Mouse (Mus musculus): ENCODE results near the gene Mpv17l2. TPM values are rescaled to one million over a fixed set of nuclear protein-coding genes. Genes with fewer than 3 reads are reported as not detected.
A peak's percentile ranks its signal among the peaks of the same experiment; 100 is the strongest.

Mpv17l2 gene
- total RNA-seq, 2 experiments from 2014 or later = 35.8 to 37.1 TPM

DNA sequence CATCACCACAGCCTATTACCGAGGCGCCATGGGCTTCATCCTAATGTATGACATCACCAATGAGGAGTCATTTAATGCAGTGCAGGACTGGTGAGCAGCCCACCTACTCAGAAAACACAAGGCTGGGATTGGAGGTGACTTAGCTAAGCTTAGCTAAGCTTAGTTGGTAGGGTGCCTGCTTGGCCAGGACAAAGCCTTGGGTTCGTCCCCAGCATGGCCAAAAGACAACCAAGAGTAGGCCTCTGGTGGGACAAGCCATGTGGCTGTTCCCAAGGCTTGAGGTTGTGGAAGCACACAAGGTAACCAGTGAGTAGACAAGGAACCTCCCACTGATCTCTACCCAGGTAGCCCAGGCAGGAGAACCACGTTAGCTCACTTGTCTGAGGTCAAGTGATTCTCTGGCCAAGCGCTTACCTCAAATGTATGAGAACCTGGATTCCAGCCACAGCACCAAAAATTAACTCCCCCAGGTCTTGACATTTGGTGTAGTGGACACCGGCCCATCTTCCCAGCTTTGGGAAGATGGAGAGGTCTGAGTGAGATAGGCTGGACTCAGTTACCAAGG lies 4.2 kb downstream of the Mpv17l2 start:
- intact Hi-C loops (cut with DNase I) = no loop called here
- DNase-seq (ENCODE audit: extremely low spot score in 1 of 2, low spot score in 2 of 2) = peak; percentile 3 to 22

DNA sequence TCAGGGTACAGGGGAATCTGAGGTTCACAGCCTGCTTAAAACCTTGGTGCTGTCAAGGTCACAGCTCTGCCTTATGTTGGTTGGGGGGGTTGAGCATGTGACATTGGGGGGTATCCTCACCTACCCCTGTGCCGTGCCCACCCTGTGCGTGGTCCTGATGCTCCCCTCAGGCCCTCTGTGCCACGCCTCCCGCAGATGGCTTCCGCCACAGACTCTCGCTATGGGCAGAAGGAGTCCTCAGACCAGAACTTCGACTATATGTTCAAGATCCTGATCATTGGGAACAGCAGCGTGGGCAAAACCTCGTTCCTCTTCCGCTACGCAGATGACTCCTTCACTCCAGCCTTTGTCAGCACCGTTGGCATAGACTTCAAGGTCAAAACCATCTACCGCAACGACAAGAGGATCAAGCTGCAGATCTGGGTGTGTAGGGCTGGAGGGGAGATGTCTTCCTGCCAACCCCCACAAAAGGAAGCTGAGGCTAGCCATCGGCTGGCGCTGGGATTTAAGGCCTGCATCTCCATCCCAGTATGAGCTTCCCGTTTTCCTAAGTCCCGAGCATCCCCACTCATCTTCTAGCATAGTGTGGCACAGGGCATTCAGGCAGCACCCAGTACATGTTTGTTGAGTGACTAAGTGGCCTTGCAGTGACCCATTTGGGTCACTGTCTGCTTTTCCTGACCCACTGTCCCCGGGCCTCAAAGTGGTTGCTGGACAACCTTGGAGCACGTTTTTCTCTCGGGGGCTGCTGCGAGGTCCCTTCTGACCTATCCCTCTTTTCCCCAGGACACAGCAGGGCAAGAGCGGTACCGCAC lies 4.9 kb downstream of the Mpv17l2 start:
- peak; percentile 4 to 47 for DNase-seq (ENCODE audit: extremely low spot score in 1 of 2, low spot score in 2 of 2)
- intact Hi-C loops (cut with DNase I) = no loop called here

DNA sequence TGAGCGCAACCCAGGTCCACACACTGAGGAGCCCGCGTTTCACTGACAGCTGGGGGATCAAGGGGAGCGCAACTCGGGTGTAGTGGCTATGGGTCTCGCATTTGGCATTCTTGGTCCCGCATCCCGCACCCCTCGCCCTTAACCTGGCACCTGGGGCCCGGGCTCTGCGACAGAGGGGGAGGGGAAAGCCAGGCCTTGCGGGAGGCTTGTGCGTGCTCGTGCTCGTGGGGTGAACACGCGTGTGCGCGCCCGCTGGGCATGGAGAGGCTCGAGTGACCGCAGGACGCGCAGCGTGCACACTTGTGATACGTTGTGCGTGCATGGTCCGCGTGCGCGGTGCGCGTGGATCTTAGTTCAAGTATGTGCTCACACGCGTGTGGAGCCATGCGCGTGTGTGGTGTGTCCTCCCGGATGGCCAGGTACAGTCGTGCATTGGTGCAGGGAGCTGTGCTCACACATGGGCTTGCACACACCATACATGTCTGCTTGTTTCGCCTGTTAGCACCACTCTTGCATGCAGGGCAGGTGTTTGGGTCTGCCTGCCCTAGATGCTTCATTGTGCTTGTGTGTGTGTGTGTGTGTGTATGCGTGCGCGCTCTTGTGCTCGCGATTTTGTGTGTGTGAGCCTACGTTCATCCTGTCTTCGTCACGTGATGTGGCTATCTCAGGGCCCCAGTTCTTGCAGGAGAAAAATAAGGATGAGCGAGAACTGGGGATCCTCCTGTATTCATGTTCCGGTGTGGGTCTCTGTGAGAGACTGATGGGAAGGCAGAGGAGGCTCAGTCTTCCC lies 5.7 kb downstream of the Mpv17l2 start:
- peak; percentile 79 to 90 for DNase-seq (ENCODE audit: extremely low spot score in 1 of 2, low spot score in 2 of 2)
- intact Hi-C loops (cut with DNase I) = no loop called here

GRCm38 (mm10) chr8:70754043-70754870 lies 6.5 kb downstream of the Mpv17l2 start, which contains the start of gene Rab3a:
Gene Rab3a (plus strand): TSS chr8:70754679.
- peak; percentile 98 for DNase-seq (ENCODE audit: extremely low spot score in 1 of 2, low spot score in 2 of 2)

GRCm38 (mm10) chr8:70753151-70753550 lies 7.6 kb downstream of the Mpv17l2 start:
- peak in 1 of 2 experiments; percentile 94 for DNase-seq (ENCODE audit: extremely low spot score in 1 of 2, low spot score in 2 of 2)
- intact Hi-C loops (cut with DNase I) = loop anchor here (2.0 kb wide), 1 partner anchor 32 kb away; no protein-coding TSS in a partner anchor

More at GRCm38 (mm10) chr8:70754043-70754870, 6.5 kb downstream of the Mpv17l2 start, which contains the start of gene Rab3a:
- intact Hi-C loops (cut with DNase I) = no loop called here

DNA sequence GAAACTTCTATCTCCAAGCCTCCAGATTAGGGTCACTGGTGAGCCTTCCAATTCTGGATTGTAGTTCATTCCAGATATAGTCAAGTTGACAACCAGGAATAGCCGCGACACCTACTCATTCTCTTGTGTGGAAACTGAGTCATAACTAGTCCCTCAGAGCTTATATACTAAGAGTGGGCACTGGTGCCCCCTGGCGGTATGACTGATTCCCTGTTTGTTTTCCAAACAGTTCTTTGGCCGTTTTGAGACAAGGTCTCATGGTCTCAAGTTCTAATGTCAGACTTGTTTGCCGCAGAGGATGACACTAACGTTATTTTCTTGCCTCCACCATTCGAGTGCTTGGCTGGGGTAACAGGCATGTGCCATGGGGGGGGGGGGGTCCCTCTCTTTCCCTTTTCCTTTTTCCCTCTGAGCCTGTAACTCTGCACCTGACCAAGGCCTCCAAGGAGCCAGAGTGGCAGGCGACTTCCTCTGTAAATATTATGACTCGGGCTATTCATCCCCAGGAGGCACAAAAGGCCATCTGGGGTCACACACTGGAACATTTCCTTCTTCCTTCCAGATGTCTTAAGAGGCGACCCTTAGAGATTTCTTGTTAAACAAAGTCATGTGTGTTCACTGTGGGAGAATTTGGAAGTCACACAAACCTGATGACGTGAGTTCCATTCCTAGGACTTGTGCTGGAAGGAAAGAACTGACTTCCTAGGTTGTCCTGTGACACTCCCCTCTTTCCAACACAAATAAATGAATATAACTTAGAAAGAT lies 8.6 kb downstream of the Mpv17l2 start:
- peak in 1 of 2 experiments; percentile 79 for DNase-seq (ENCODE audit: extremely low spot score in 1 of 2, low spot score in 2 of 2)
- intact Hi-C loops (cut with DNase I) = loop anchor here (2.0 kb wide), 1 partner anchor 31 kb away; no protein-coding TSS in a partner anchor

GRCm38 (mm10) chr8:70750128-70750680 lies 10.5 kb downstream of the Mpv17l2 start:
- peak in 1 of 2 experiments; percentile 22 for DNase-seq (ENCODE audit: extremely low spot score in 1 of 2, low spot score in 2 of 2)
- intact Hi-C loops (cut with DNase I) = no loop called here

GRCm38 (mm10) chr8:70749097-70749674 lies 11.6 kb downstream of the Mpv17l2 start:
- intact Hi-C loops (cut with DNase I) = no loop called here
- peak in 1 of 2 experiments; percentile 33 for DNase-seq (ENCODE audit: extremely low spot score in 1 of 2, low spot score in 2 of 2)

- intact Hi-C loops (cut with DNase I) = no loop called here
- DNase-seq (ENCODE audit: extremely low spot score in 1 of 2, low spot score in 2 of 2) = peak in 1 of 2 experiments; percentile 17
Observed at GRCm38 (mm10) chr8:70748246-70749096, 12.3 kb downstream of the Mpv17l2 start.

DNA sequence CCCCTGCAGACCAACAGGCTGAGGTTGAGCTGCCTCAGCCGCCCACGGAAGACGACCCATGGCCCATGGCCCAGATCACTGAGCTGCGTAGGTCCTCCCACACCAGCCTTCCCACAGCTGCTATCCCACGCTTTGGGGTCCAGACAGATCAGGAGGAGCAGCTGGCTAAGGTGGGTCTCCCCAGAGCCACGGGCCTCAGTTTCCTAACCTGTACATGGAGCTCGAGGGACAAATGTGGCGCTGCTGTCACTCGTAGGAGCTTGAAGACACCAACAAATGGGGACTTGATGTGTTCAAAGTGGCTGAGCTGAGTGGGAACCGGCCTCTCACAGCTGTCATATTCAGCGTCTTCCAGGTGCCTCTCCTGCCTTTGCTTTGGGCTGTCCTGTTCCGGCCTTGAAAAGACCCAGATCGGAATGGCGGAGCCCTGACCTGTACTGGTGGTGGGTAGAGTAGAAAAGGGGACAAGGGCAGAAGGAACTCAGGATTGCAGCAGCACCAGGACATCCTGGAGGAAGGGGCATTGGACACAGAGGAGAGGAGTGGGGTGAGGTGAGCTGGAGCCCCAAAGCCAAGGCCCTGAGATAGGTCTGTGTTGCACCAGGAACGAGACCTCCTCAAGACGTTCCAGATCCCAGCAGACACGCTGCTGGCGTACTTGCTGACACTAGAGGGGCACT lies 13.4 kb downstream of the Mpv17l2 start:
- intact Hi-C loops (cut with DNase I) = no loop called here
- peak in 1 of 2 experiments; percentile 26 for DNase-seq (ENCODE audit: extremely low spot score in 1 of 2, low spot score in 2 of 2)

GRCm38 (mm10) chr8:70746676-70747075 lies 14.1 kb downstream of the Mpv17l2 start:
- intact Hi-C loops (cut with DNase I) = no loop called here
- peak in 1 of 2 experiments; percentile 32 for DNase-seq (ENCODE audit: extremely low spot score in 1 of 2, low spot score in 2 of 2)

DNA sequence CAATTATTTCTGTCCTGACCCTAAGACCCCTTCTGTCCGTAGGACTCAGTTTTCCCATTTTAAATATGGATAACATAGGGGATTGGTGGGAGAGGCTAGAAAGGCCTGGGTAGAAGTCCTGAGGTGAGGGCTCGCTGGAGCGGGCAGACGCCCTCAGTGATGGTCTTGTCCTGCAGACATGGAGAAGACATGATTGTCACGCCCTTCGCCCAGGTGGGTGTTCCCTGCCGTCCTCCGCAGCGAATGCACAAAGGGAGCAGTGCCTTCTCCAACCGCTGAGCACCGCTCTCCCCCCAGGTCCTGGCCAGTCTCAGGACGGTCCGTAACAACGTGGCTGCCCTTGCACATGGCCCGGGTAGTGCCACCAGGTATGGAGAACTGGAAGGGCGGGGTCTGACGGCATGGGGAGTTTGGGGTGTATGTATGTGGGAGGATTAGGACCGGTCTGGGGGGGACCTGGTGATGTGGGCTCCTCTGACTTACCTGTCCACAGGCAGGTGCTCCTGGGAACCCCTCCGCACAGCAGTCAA lies 15.0 kb downstream of the Mpv17l2 start:
- peak in 1 of 2 experiments; percentile 23 for DNase-seq (ENCODE audit: extremely low spot score in 1 of 2, low spot score in 2 of 2)
- intact Hi-C loops (cut with DNase I) = no loop called here

DNA sequence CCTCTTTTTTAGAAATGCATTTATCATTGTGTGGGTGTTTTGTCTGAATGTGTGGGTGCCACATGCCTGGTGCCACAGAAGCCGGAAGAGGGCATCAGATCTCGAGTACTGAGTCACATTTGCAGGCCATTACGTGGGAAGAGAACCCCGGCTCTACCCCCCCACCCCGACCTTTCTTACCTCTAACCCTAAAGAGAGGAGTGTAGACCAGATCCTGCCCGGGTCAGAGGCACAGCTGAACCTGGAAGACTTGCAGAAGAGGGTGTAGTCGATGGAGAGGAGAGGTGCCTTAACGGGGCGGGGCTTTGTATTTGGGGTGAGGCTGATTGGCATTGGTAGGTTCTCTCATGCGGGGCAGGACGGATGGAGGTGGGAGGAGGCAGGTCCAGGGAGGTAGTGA lies 15.9 kb downstream of the Mpv17l2 start:
- intact Hi-C loops (cut with DNase I) = no loop called here
- DNase-seq (ENCODE audit: extremely low spot score in 1 of 2, low spot score in 2 of 2) = peak in 1 of 2 experiments; percentile 27

- intact Hi-C loops (cut with DNase I) = no loop called here
- peak in 1 of 2 experiments; percentile 77 for DNase-seq (ENCODE audit: extremely low spot score in 1 of 2, low spot score in 2 of 2)
Observed at GRCm38 (mm10) chr8:70743656-70744590, 16.8 kb downstream of the Mpv17l2 start.

Measured in left cerebral cortex, postnatal 10 days (tissue).